Mouse (Mus musculus) C2C12 (cell line): ENCODE measurements at regions not wholly inside any gene's neighbourhood (a gene's known extent, or its start where the extent isn't known, plus 50 kb on each side); places are given as distances from the start of the nearest gene placed in this dataset.

ENCODE experiments used
- H3K27me3 ChIP-seq: one replicate; pipeline ENCODE4 v1.6.1; 2011; ENCODE audit not compliant: control insufficient read depth, insufficient read depth, insufficient read length
- H3K36me3 ChIP-seq: one replicate; pipeline ENCODE4 v1.6.1; 2011; ENCODE audit not compliant: control insufficient read depth, insufficient read depth
- H3K4me3 ChIP-seq: one replicate; pipeline ENCODE4 v1.5.1; 2011; ENCODE audit warnings: mild to moderate bottlenecking, control low read depth; ENCODE audit not compliant: poor library complexity, insufficient read depth, severe bottlenecking
- H3K79me2 ChIP-seq: one replicate; pipeline ENCODE4 v1.6.1; 2011; ENCODE audit not compliant: control insufficient read depth, insufficient read depth
- H3K79me3 ChIP-seq: one replicate; pipeline ENCODE4 v1.6.1; 2011; ENCODE audit warnings: low read depth, control low read depth
- H3ac ChIP-seq: one replicate; pipeline ENCODE3; 2011; ENCODE audit warnings: low read depth; ENCODE audit not compliant: control insufficient read depth, insufficient read length
- CEBPB ChIP-seq: IDR thresholded peaks from one replicate; pipeline ENCODE4 v1.6.1; 2011; ENCODE audit warnings: low read depth, mild to moderate bottlenecking, control low read depth, moderate library complexity
- CTCF ChIP-seq: IDR thresholded peaks from one replicate; pipeline ENCODE4 v1.5.1; 2011; ENCODE audit not compliant: control insufficient read depth, insufficient read depth, insufficient read length
- FOSL1 ChIP-seq: IDR thresholded peaks from one replicate; pipeline ENCODE4 v1.8.0; 2011; ENCODE audit warnings: mild to moderate bottlenecking, low read length; ENCODE audit not compliant: poor library complexity, insufficient read depth, severe bottlenecking
- MAX ChIP-seq: IDR thresholded peaks from one replicate; pipeline ENCODE4 v1.6.1; 2011; ENCODE audit warnings: mild to moderate bottlenecking, control low read depth
- MYOD1 ChIP-seq: IDR thresholded peaks from one replicate; pipeline ENCODE4 v1.6.1; 2011; ENCODE audit warnings: low read depth; ENCODE audit not compliant: control insufficient read depth, insufficient read length
- MYOG ChIP-seq: IDR thresholded peaks from one replicate; pipeline ENCODE4 v1.6.1; 2011; ENCODE audit not compliant: control insufficient read depth, insufficient read length; ENCODE audit errors: extremely low read depth
- USF1 ChIP-seq: IDR thresholded peaks from one replicate; pipeline ENCODE4 v1.6.1; 2011; ENCODE audit warnings: low read depth, mild to moderate bottlenecking, control low read depth, moderate library complexity

GRCm38 (mm10) chr5:41348410-41348821 lies 359.5 kb downstream of the Rab28 start:
- Histone ChIP-seq H3K79me3 (no peaks in the 10 kb centered on the region), H3K79me2 (no peaks in the 10 kb centered on the region), H3ac (no peak overlapping the region), H3K36me3 (no peaks in the 10 kb centered on the region), H3K4me3 (no peak overlapping the region), H3K27me3 (no peaks in the 10 kb centered on the region)
- TF ChIP-seq MYOG, result no peak
- no peak for TF ChIP-seq CEBPB

GRCm38 (mm10) chr5:41347416-41347815 lies 360.5 kb downstream of the Rab28 start:
- Histone ChIP-seq H3K79me3 (no peaks in the 10 kb centered on the region), H3ac (no peak overlapping the region), H3K27me3 (no peaks in the 10 kb centered on the region), H3K4me3 (no peak overlapping the region), H3K36me3 (no peaks in the 10 kb centered on the region), H3K79me2 (no peaks in the 10 kb centered on the region)
- no peak for TF ChIP-seq MYOD1
- TF ChIP-seq FOSL1, result no peak
- no peak for TF ChIP-seq CTCF
- TF ChIP-seq MYOG, result no peak
- TF ChIP-seq CEBPB, result no peak
- no peak for TF ChIP-seq USF1
- TF ChIP-seq MAX, result no peak

GRCm38 (mm10) chr5:41340581-41340980 lies 367.4 kb downstream of the Rab28 start:
- Histone ChIP-seq H3K79me2 (no peaks in the 10 kb centered on the region), H3K36me3 (no peaks in the 10 kb centered on the region), H3K79me3 (no peaks in the 10 kb centered on the region), H3ac (no peak overlapping the region), H3K27me3 (no peaks in the 10 kb centered on the region), H3K4me3 (no peak overlapping the region)
- TF ChIP-seq FOSL1 (no peak), MYOD1 (no peak), MYOG (no peak), CEBPB (no peak), MAX (no peak), CTCF (no peak), USF1 (no peak)

- no peak overlapping the region for H3ac ChIP-seq
- no peaks in the 10 kb centered on the region for H3K79me3 ChIP-seq
- H3K4me3 ChIP-seq, result no peak overlapping the region
- no peaks in the 10 kb centered on the region for H3K36me3 ChIP-seq
- H3K79me2 ChIP-seq, result no peaks in the 10 kb centered on the region
- H3K27me3 ChIP-seq, result no peaks in the 10 kb centered on the region
- TF ChIP-seq USF1 (no peak), CEBPB (no peak), MYOD1 (no peak)
Measured at GRCm38 (mm10) chr5:41296440-41296839, 411.5 kb downstream of the Rab28 start.

- H3ac ChIP-seq, result no peak overlapping the region
- H3K36me3 ChIP-seq, result no peaks in the 10 kb centered on the region
- no peaks in the 10 kb centered on the region for H3K79me2 ChIP-seq
- TF ChIP-seq MYOD1, result no peak
- TF ChIP-seq FOSL1, result no peak
- TF ChIP-seq MAX, result no peak
- no peak for TF ChIP-seq CEBPB
- TF ChIP-seq USF1, result no peak
- TF ChIP-seq MYOG, result no peak
- H3K27me3 ChIP-seq, result no peaks in the 10 kb centered on the region
- H3K4me3 ChIP-seq, result no peak overlapping the region
- H3K79me3 ChIP-seq, result no peaks in the 10 kb centered on the region
Measured at GRCm38 (mm10) chr5:41266731-41267130, 441.2 kb downstream of the Rab28 start.

- Histone ChIP-seq H3ac (no peak overlapping the region), H3K36me3 (no peaks in the 10 kb centered on the region)
Measured at GRCm38 (mm10) chr5:41266317-41266716, 441.6 kb downstream of the Rab28 start.

More at GRCm38 (mm10) chr5:41266317-41266716, 441.6 kb downstream of the Rab28 start:
- Histone ChIP-seq H3K4me3 (no peak overlapping the region), H3K79me2 (no peaks in the 10 kb centered on the region), H3K79me3 (no peaks in the 10 kb centered on the region), H3K27me3 (no peaks in the 10 kb centered on the region)
- TF ChIP-seq CTCF (no peak), FOSL1 (no peak), CEBPB (no peak), MAX (no peak), MYOG (no peak)
